Mouse (Mus musculus) limb, embryonic 10.5 days (tissue): ENCODE results near the gene P3h2. TPM values are rescaled to one million over a fixed set of nuclear protein-coding genes. Genes with fewer than 3 reads are reported as not detected.

Experiments used
- DNase-seq: peaks from one replicate; pipeline ENCODE4 v3.0.0-alpha.2; 2017; ENCODE audit warnings: low spot score
- H3K27ac ChIP-seq: fragments of 300-500 bp; sonication (generic); 2 replicates; pipeline ENCODE4 v1.5.1; 2016; ENCODE audit warnings: mild to moderate bottlenecking
- H3K27me3 ChIP-seq: fragments of 300-500 bp; sonication (generic); 2 replicates; pipeline ENCODE4 v1.6.1; 2016; ENCODE audit warnings: low read depth, mild to moderate bottlenecking; ENCODE audit not compliant: poor library complexity, severe bottlenecking
- H3K36me3 ChIP-seq: fragments of 300-500 bp; sonication (generic); 2 replicates; pipeline ENCODE4 v1.6.1; 2016; ENCODE audit warnings: mild to moderate bottlenecking, moderate library complexity
- H3K4me1 ChIP-seq: fragments of 300-500 bp; sonication (generic); 2 replicates; pipeline ENCODE4 v1.6.1; 2016
- H3K4me3 ChIP-seq: fragments of 300-500 bp; sonication (generic); 2 replicates; pipeline ENCODE4 v1.5.1; 2016; ENCODE audit warnings: mild to moderate bottlenecking, moderate library complexity
- H3K9me3 ChIP-seq: fragments of 300-500 bp; sonication (generic); replicated peaks from 2 replicates; pipeline ENCODE4 v1.6.1; 2016; ENCODE audit warnings: mild to moderate bottlenecking
- WGBS: fragments of 180-500 bp; shearing (Covaris S2); methylation state at CpG from one replicate; pipeline ENCODE4 v1.1.7; 2016; 5-methylcytosine and 5-hydroxymethylcytosine counted together
- polyA plus RNA-seq: library from polyadenylated mRNA; unstranded; fragments of >200 nt; fragmentation: Nextera tagmentation; extraction: Ambion mirVana; gene quantifications from 2 replicates; pipeline ENCODE4 v1.2.1, GENCODE M21; 2016

Gene P3h2
- polyA plus RNA-seq, 1 experiment from 2014 or later, result 2.7 TPM

DNA sequence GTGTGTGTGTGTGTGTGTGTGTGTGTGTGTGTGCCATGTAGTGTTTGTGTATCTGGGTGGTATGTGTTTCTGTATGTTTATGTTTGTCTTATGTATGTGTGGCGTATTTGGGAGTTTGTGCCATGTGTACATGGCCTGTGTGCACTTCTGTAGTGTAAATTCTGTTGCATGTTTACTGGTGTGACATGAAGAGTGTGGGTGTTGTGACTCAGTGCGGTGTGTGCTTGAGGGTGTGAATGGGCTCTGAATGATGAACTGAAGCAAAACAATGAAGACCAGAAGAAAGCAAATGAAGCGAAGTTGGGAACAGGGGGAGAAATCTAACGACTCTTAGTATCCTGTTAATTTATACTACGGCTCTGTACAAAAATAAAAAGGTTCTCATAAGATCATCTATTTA is 145.7 kb downstream of the P3h2 start:
- H3K4me3 ChIP-seq, result no peak overlapping the region
- WGBS, result 95% methylated on average over 5 of the region's 5 CpGs
- no peak overlapping the region for H3K27ac ChIP-seq
- H3K36me3 ChIP-seq, result no peaks in the 10 kb centered on the region
- H3K27me3 ChIP-seq, result no peaks in the 10 kb centered on the region
- no peaks in the 10 kb centered on the region for H3K9me3 ChIP-seq
- no peak for DNase-seq
- peaks cover 1% of the 10 kb centered on the region for H3K4me1 ChIP-seq

DNA sequence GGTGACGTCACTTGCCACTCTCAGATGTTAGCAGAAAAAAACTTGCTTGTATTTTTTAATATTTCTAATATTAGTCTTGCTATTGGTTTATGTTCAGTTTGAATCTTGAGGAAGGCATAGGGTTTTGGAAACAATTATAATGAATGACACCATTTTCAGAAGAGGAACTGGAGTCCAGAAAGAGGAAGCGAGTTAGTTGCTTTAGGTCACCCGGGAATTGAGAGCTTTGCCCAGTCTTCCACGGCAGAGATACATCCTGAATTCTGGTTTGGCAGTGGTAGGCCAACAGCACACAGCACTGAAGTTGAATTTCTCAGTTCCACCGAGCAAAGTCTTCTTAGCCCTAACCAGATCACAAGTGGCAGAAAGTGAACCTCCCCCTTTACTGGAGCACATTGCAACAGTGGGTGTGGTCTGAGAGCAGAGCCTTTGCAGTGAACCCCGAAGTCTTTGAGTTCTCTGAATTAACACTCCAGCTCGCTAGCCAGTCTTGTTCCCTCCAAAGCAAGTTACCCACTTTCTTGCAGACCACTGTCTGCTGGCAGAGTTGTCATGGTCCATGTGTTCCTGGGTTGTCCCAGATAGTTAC is 146.8 kb downstream of the P3h2 start:
- Histone ChIP-seq H3K9me3 (no peaks in the 10 kb centered on the region), H3K4me3 (no peak overlapping the region), H3K27ac (no peak overlapping the region), H3K4me1 (peaks cover 8% of the 10 kb centered on the region), H3K27me3 (no peaks in the 10 kb centered on the region), H3K36me3 (no peaks in the 10 kb centered on the region)
- DNase-seq, result no peak
- WGBS, result 84% methylated on average over 7 of the region's 7 CpGs

DNA sequence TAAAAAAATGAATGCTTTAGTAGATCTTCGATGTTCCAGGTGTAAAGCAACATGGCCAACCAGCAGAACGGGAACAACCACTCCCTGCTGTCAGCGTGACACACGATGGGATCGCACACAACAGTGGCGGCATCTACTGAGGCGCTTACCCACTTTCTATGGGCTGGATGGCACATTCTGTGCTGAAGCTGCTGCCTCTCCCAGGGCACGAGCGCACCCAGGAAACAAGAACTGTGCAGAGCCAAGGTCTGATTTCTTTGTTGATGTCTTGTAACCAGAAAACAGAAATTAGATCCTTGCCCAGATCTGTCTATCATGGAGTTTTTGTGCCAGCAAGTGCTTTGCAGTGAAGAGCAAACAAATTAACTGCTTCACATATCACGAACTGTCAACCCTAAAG is 147.4 kb downstream of the P3h2 start:
- Histone ChIP-seq H3K9me3 (no peaks in the 10 kb centered on the region), H3K4me3 (no peak overlapping the region), H3K4me1 (peaks cover 11% of the 10 kb centered on the region), H3K36me3 (no peaks in the 10 kb centered on the region), H3K27ac (no peak overlapping the region), H3K27me3 (no peaks in the 10 kb centered on the region)
- 94% methylated on average over 10 of the region's 10 CpGs for WGBS
- DNase-seq, result no peak

DNA sequence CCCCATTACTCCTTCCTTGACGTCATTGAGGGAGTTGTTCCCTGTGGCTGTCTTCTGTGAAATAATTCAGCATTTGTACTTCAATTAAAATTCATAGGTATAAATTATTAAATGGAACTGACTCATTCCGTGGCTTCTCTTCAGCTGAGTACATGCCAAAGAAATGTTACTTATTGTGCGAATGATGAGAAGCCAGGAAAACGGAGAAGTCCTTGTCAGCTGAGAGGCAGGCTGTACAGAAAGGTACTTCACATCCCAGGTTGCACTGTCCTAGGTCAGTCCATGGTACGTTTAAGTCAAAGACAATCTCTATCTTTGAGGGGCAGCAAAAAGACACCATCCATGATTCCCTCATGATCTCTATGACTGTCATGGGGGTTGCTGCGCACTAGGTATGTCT is 148.8 kb downstream of the P3h2 start:
- no peak overlapping the region for H3K4me3 ChIP-seq
- 91% methylated on average over 6 of the region's 6 CpGs for WGBS
- H3K27me3 ChIP-seq, result no peaks in the 10 kb centered on the region
- H3K27ac ChIP-seq, result no peak overlapping the region
- no peaks in the 10 kb centered on the region for H3K9me3 ChIP-seq
- no peaks in the 10 kb centered on the region for H3K36me3 ChIP-seq
- DNase-seq, result no peak
- H3K4me1 ChIP-seq, result peaks cover 11% of the 10 kb centered on the region

DNA sequence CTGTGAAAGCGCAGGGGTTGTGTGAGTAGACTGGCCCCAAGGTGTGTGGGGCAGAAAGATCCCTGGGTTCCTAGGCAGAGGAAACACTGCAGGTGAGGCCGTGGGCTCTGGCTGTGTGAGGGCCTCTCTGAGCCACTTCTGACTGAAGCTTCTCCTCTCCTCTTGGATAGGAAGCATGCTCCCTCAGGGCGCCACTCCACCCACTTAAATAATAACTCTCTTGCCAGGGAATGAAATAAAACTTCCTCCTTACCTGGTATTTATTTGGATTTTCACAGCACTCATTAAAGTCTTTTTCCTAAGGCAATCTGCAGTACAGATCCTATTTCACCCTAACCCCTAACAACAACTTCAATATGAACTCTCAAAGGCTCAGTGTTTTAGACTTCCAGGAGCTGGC is 151.0 kb downstream of the P3h2 start:
- WGBS, result 82% methylated on average over 3 of the region's 3 CpGs

DNA sequence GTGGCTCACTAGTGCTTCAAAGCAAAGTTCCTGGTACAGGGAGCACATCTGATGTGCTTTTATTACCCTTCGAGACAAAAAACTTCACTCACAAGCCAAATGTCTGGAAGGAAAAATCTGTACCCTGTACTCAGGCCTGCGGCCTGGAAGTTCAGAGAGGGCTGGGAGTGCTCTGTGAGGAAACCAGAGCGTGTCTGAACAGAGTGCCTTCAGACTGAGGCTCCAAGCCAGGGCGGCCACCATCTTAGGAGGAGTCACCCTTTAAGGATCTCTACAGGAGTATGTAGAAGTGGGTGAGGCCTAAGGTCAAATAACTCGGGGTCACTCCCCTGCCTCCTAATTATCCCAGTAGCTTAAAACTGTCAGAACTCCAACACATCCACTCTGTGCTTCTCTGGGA is 152.2 kb downstream of the P3h2 start:
- no peak overlapping the region for H3K4me3 ChIP-seq
- WGBS, result 58% methylated on average over 5 of the region's 5 CpGs
- H3K27ac ChIP-seq, result no peak overlapping the region

More for the DNA sequence above, 151.0 kb downstream of the P3h2 start:
- H3K4me3 ChIP-seq, result no peak overlapping the region
- H3K36me3 ChIP-seq, result no peaks in the 10 kb centered on the region
- H3K4me1 ChIP-seq, result peaks cover 11% of the 10 kb centered on the region
- H3K27me3 ChIP-seq, result no peaks in the 10 kb centered on the region
- H3K27ac ChIP-seq, result no peak overlapping the region
- DNase-seq, result no peak
- H3K9me3 ChIP-seq, result no peaks in the 10 kb centered on the region

GRCm38 (mm10) chr16:25952005-25952404 is 153.6 kb downstream of the P3h2 start:
- Histone ChIP-seq H3K4me3 (no peak overlapping the region), H3K36me3 (no peaks in the 10 kb centered on the region), H3K27ac (no peak overlapping the region), H3K27me3 (no peaks in the 10 kb centered on the region), H3K9me3 (no peaks in the 10 kb centered on the region), H3K4me1 (peaks cover 11% of the 10 kb centered on the region)
- WGBS, result 74% methylated on average over 2 of the region's 2 CpGs
- no peak for DNase-seq

More for the DNA sequence above, 152.2 kb downstream of the P3h2 start:
- peaks cover 11% of the 10 kb centered on the region for H3K4me1 ChIP-seq
- no peaks in the 10 kb centered on the region for H3K27me3 ChIP-seq
- H3K36me3 ChIP-seq, result no peaks in the 10 kb centered on the region
- no peaks in the 10 kb centered on the region for H3K9me3 ChIP-seq
- DNase-seq, result no peak

DNA sequence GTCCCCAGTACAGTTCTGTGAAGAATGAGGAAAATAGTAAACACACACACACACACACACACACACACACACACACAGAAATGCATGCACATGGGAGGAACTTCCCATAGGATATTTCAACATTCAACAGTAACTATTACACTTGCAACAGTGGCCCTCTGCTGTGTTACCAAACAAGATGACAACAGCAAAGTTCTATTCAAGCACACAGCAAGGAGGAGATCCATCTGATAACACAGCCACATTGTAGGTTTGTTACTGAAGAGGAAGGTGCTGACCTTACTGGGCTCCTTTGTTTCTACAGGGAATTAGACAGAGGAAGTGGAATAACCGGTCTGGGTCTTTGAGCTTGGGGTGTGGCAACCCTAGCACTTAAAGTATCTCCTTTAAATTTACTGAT is 157.5 kb downstream of the P3h2 start:
- Histone ChIP-seq H3K4me1 (no peaks in the 10 kb centered on the region), H3K4me3 (no peak overlapping the region)
- WGBS, result 71% methylated on average over 1 of the region's 1 CpGs

GRCm38 (mm10) chr16:25945151-25945955 is 160.2 kb downstream of the P3h2 start:
- Histone ChIP-seq H3K36me3 (no peaks in the 10 kb centered on the region), H3K4me1 (no peaks in the 10 kb centered on the region), H3K27ac (no peak overlapping the region), H3K27me3 (no peaks in the 10 kb centered on the region), H3K9me3 (no peaks in the 10 kb centered on the region), H3K4me3 (no peak overlapping the region)
- no peak for DNase-seq
- 52% methylated on average over 12 of the region's 12 CpGs for WGBS

More for the DNA sequence above, 157.5 kb downstream of the P3h2 start:
- no peak for DNase-seq
- H3K36me3 ChIP-seq, result no peaks in the 10 kb centered on the region
- H3K27ac ChIP-seq, result no peak overlapping the region
- no peaks in the 10 kb centered on the region for H3K27me3 ChIP-seq
- no peaks in the 10 kb centered on the region for H3K9me3 ChIP-seq

- DNase-seq, result no peak
- Histone ChIP-seq H3K27ac (no peak overlapping the region), H3K36me3 (no peaks in the 10 kb centered on the region), H3K4me1 (no peaks in the 10 kb centered on the region), H3K9me3 (no peaks in the 10 kb centered on the region), H3K4me3 (no peak overlapping the region), H3K27me3 (no peaks in the 10 kb centered on the region)
- 68% methylated on average over 4 of the region's 4 CpGs for WGBS
These were observed 163.3 kb downstream of the P3h2 start for GRCm38 (mm10) chr16:25942261-25942660.

GRCm38 (mm10) chr16:25934181-25934580 is 171.4 kb downstream of the P3h2 start:
- 85% methylated on average over 2 of the region's 2 CpGs for WGBS
- no peak overlapping the region for H3K4me3 ChIP-seq
- no peak for DNase-seq

DNA sequence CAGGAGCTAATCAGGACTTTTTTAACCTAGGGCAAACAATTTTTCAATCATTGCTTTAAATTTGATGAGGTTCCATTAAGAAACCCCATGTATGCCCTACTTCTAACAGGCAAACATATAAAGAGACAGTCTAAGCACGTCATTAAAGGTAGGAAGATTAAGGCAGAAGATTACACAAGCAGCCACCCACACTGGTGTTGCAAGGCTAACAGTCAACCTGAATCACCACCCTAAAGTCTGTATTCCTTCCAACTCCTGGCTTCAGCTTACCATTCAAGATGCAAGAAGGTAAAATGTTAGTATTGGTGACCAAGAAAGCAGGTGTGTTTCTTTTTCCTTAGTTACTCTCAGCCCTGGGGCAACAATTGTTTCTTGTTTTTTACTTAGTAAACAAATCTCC is 193.4 kb downstream of the P3h2 start:
- 63% methylated on average over 1 of the region's 1 CpGs for WGBS
- Histone ChIP-seq H3K27me3 (no peaks in the 10 kb centered on the region), H3K4me1 (no peaks in the 10 kb centered on the region), H3K27ac (no peak overlapping the region), H3K9me3 (no peaks in the 10 kb centered on the region), H3K36me3 (no peaks in the 10 kb centered on the region), H3K4me3 (no peak overlapping the region)
- DNase-seq, result no peak

More at GRCm38 (mm10) chr16:25934181-25934580, 171.4 kb downstream of the P3h2 start:
- no peaks in the 10 kb centered on the region for H3K9me3 ChIP-seq
- no peaks in the 10 kb centered on the region for H3K27me3 ChIP-seq
- H3K27ac ChIP-seq, result no peak overlapping the region
- H3K36me3 ChIP-seq, result no peaks in the 10 kb centered on the region
- H3K4me1 ChIP-seq, result no peaks in the 10 kb centered on the region
